Mouse (Mus musculus) midbrain, postnatal 0 days (tissue): ENCODE data around the gene H2-T24. TPM values are rescaled to one million over a fixed set of nuclear protein-coding genes. Genes with fewer than 3 reads are reported as not detected.

Experiments
- ATAC-seq: fragments of 200-750 bp; cut with Nextera tagmentation; 2 replicates; pipeline ENCODE4 v1.8.0; 2017; ENCODE audit warnings: moderate number of reproducible peaks, mild to moderate bottlenecking, moderate TSS enrichment, moderate library complexity; ENCODE audit not compliant: low FRiP score
- DNase-seq: peaks from one replicate; pipeline ENCODE4 v3.0.0-alpha.2; 2015; ENCODE audit warnings: low spot score
- H3K27ac ChIP-seq: fragments of 300-500 bp; sonication (generic); 2 replicates; pipeline ENCODE4 v1.5.1; 2014; ENCODE audit warnings: low read depth, mild to moderate bottlenecking, low read length, mixed read lengths
- H3K27me3 ChIP-seq: fragments of 300-500 bp; sonication (generic); 2 replicates; pipeline ENCODE4 v1.6.1; 2014; ENCODE audit warnings: low read length, control low read depth, mixed read lengths; ENCODE audit not compliant: insufficient read depth
- H3K36me3 ChIP-seq: fragments of 300-500 bp; sonication (generic); 2 replicates; pipeline ENCODE4 v1.6.1; 2014; ENCODE audit warnings: low read length, control low read depth, mixed read lengths; ENCODE audit not compliant: insufficient read depth
- H3K4me1 ChIP-seq: fragments of 300-500 bp; sonication (generic); 2 replicates; pipeline ENCODE4 v1.6.1; 2014; ENCODE audit warnings: mild to moderate bottlenecking, control low read depth, antibody characterized with exemption, low read length, mixed read lengths; ENCODE audit not compliant: insufficient read depth
- H3K4me2 ChIP-seq: fragments of 300-500 bp; sonication (generic); 2 replicates; pipeline ENCODE4 v1.6.1; 2014; ENCODE audit warnings: low read depth, mild to moderate bottlenecking, low read length, mixed read lengths; ENCODE audit not compliant: poor library complexity, severe bottlenecking
- H3K4me3 ChIP-seq: fragments of 300-500 bp; sonication (generic); 2 replicates; pipeline ENCODE4 v1.5.1; 2014; ENCODE audit warnings: low read depth, mild to moderate bottlenecking, low read length, moderate library complexity
- H3K9ac ChIP-seq: fragments of 300-500 bp; sonication (generic); replicated peaks from 2 replicates; pipeline ENCODE4 v1.6.1; 2014; ENCODE audit warnings: mild to moderate bottlenecking, low read length, moderate library complexity, mixed read lengths; ENCODE audit not compliant: poor library complexity, severe bottlenecking
- H3K9me3 ChIP-seq: fragments of 300-500 bp; sonication (generic); 2 replicates; pipeline ENCODE4 v1.6.1; 2016; ENCODE audit warnings: low read length, control low read depth
- CTCF ChIP-seq: IDR thresholded peaks from 2 replicates; pipeline ENCODE4 v1.5.1; 2016; ENCODE audit warnings: antibody characterized with exemption, mild to moderate bottlenecking
- WGBS: fragments of 180-500 bp; shearing (Covaris S2); extraction: QIAGEN DNeasy Blood & Tissue Kit; methylation state at CpG from one replicate; pipeline ENCODE4 v1.1.7; 2014; 5-methylcytosine and 5-hydroxymethylcytosine counted together
- polyA plus RNA-seq: library from polyadenylated mRNA; unstranded; fragments of >200 nt; fragmentation: Nextera tagmentation; extraction: Ambion mirVana; gene quantifications from 2 replicates; pipeline ENCODE4 v1.2.1, GENCODE M21; 2015
- total RNA-seq: library from RNA; depleted of rRNA; stranded (reverse); fragments of >200 nt; gene quantifications from 2 replicates; pipeline ENCODE4 v1.2.3, GENCODE M21; 2014

Gene H2-T24
- total and polyA plus RNA-seq, 2 experiments from 2014 or later: 0.16 to 7.2 TPM

- Histone ChIP-seq H3K4me1 (no peaks in the 10 kb centered on the region), H3K9ac (no peak overlapping the region), H3K27ac (no peak overlapping the region), H3K4me3 (no peak overlapping the region), H3K27me3 (no peaks in the 10 kb centered on the region), H3K36me3 (no peaks in the 10 kb centered on the region), H3K4me2 (no peak overlapping the region), H3K9me3 (no peaks in the 10 kb centered on the region)
- 56% methylated on average over 7 of the region's 7 CpGs for WGBS
- no peak for DNase-seq
- TF ChIP-seq CTCF: no peak
- ATAC-seq: no peak
These were observed 8.7 kb upstream of the H2-T24 start for GRCm38 (mm10) chr17:36028879-36029619.

DNA sequence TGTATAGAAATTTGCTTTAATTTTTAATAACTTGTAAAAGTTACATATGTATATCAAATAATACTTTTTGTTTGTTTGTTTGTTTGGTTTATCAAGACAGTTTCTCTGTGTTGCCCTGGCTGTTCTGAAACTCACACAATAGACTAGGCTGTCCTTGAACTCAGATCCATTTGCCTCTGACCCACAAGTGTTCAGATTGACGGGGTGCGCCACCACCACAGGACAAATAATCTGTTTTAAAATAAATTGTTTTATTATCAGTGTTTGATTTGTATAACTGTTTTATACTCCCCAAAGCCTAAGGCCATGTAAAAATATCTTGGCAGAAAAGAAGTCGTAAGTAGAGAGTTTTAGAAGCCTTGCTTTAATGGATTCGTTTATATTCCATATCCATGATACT is 7.3 kb upstream of the H2-T24 start:
- no peak overlapping the region for H3K4me2 ChIP-seq
- H3K27ac ChIP-seq: no peak overlapping the region
- 94% methylated on average over 4 of the region's 4 CpGs for WGBS
- ATAC-seq: no peak
- H3K4me1 ChIP-seq: no peaks in the 10 kb centered on the region
- no peak overlapping the region for H3K4me3 ChIP-seq
- no peaks in the 10 kb centered on the region for H3K27me3 ChIP-seq
- DNase-seq: no peak
- no peaks in the 10 kb centered on the region for H3K36me3 ChIP-seq
- H3K9me3 ChIP-seq: no peaks in the 10 kb centered on the region
- TF ChIP-seq CTCF: no peak
- no peak overlapping the region for H3K9ac ChIP-seq

- WGBS: 83% methylated on average over 4 of the region's 4 CpGs
- H3K36me3 ChIP-seq: no peaks in the 10 kb centered on the region
- no peak overlapping the region for H3K9ac ChIP-seq
- no peak overlapping the region for H3K4me2 ChIP-seq
- DNase-seq: no peak
- no peaks in the 10 kb centered on the region for H3K27me3 ChIP-seq
- no peak overlapping the region for H3K27ac ChIP-seq
- H3K4me3 ChIP-seq: no peak overlapping the region
- H3K9me3 ChIP-seq: no peaks in the 10 kb centered on the region
- TF ChIP-seq CTCF: no peak
- no peaks in the 10 kb centered on the region for H3K4me1 ChIP-seq
- no peak for ATAC-seq
These were observed 5.5 kb upstream of the H2-T24 start for GRCm38 (mm10) chr17:36025901-36026300.

GRCm38 (mm10) chr17:36025197-36025596 is 4.8 kb upstream of the H2-T24 start:
- Histone ChIP-seq H3K4me1 (no peaks in the 10 kb centered on the region), H3K4me2 (no peak overlapping the region), H3K4me3 (no peak overlapping the region), H3K9ac (no peak overlapping the region), H3K9me3 (no peaks in the 10 kb centered on the region), H3K36me3 (no peaks in the 10 kb centered on the region), H3K27ac (no peak overlapping the region), H3K27me3 (no peaks in the 10 kb centered on the region)
- no peak for TF ChIP-seq CTCF
- 54% methylated on average over 5 of the region's 5 CpGs for WGBS
- DNase-seq: no peak
- no peak for ATAC-seq

- DNase-seq (no peak), ATAC-seq (no peak)
- H3K27me3 ChIP-seq: no peaks in the 10 kb centered on the region
- 67% methylated on average over 9 of the region's 9 CpGs for WGBS
- H3K4me1 ChIP-seq: no peaks in the 10 kb centered on the region
- H3K4me3 ChIP-seq: no peak overlapping the region
- no peaks in the 10 kb centered on the region for H3K36me3 ChIP-seq
- H3K27ac ChIP-seq: no peak overlapping the region
- H3K9ac ChIP-seq: no peak overlapping the region
- no peak overlapping the region for H3K4me2 ChIP-seq
- no peaks in the 10 kb centered on the region for H3K9me3 ChIP-seq
- no peak for TF ChIP-seq CTCF
These were observed 3.6 kb upstream of the H2-T24 start for GRCm38 (mm10) chr17:36023710-36024654.

DNA sequence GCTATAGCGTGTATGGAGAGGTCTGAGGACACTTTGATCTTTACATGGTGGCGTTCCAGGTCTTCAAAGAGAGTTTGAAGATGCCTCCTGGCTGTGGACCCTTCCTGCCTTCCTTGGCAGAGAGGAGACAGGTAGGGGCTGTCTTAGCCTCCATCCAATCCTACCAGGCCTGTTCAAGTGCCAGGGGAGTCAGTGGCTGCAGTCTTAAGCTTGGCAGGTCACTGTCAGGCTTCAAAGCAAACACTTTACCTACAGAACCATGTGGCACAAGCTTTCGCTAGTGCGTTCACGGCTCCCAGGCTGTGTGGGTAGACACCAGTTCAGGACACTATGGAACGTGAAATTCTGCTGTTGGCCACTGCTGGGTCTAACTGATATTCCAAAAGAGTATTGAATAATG is 2.6 kb upstream of the H2-T24 start:
- 93% methylated on average over 6 of the region's 6 CpGs for WGBS
- DNase-seq: no peak
- no peaks in the 10 kb centered on the region for H3K27me3 ChIP-seq
- H3K9ac ChIP-seq: no peak overlapping the region
- H3K27ac ChIP-seq: no peak overlapping the region
- no peaks in the 10 kb centered on the region for H3K36me3 ChIP-seq
- no peaks in the 10 kb centered on the region for H3K9me3 ChIP-seq
- H3K4me1 ChIP-seq: no peaks in the 10 kb centered on the region
- no peak for TF ChIP-seq CTCF
- no peak overlapping the region for H3K4me2 ChIP-seq
- ATAC-seq: no peak
- no peak overlapping the region for H3K4me3 ChIP-seq
